Mouse (Mus musculus): ENCODE results near the gene Abca7. TPM values are rescaled to one million over a fixed set of nuclear protein-coding genes. Genes with fewer than 3 reads are reported as not detected.
"Not testable (repeated sequence)": the region's sequence is repeated elsewhere in the genome, so short reads cannot be mapped to it uniquely, and the experiment has no call there.

Abca7 gene
- polyA plus RNA-seq, 1 experiment from 2014 or later: 2.6 TPM

DNA sequence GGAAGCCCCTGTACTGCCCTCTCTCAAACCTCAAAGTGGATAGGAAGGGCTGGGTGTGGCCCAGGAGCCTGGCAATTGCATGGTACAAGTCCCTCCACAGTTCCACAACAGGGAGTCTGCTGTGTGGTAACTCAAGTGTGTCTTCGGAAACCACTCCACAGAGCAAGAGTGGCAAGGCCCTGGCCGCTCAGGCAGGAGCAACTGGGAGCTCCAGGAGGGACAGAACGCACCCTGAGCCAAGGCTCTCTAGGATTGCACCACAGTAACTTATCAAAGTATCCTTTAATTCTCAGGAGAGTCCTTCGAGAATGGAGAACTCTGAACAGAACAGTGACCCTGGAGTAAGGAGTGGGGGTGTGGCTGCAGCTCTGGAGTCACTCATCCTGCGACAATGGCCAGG is 39.4 kb downstream of the Abca7 start:
- no peak overlapping the region for H3K4me3 ChIP-seq
- H3K9ac ChIP-seq: 0 out of 2 replicates have a peak overlapping the region, but pooled peaks have one; percentile 7
- H3K27me3 ChIP-seq: no peaks in the 10 kb centered on the region
- H3K9me3 ChIP-seq: no peaks in the 10 kb centered on the region
- WGBS: 94% methylated on average over 5 of the region's 5 CpGs
- no peak overlapping the region for H3K4me2 ChIP-seq (replicated peaks)
- 0 out of 2 replicates have a peak overlapping the region, but pooled peaks have one; percentile 30 for H3K27ac ChIP-seq
- no peak for ATAC-seq (ENCODE audit: insufficient number of reproducible peaks, insufficient read depth, low FRiP score, low TSS enrichment)
- peaks cover 10% of the 10 kb centered on the region for H3K4me1 ChIP-seq
- peaks cover 42% of the 10 kb centered on the region for H3K36me3 ChIP-seq

DNA sequence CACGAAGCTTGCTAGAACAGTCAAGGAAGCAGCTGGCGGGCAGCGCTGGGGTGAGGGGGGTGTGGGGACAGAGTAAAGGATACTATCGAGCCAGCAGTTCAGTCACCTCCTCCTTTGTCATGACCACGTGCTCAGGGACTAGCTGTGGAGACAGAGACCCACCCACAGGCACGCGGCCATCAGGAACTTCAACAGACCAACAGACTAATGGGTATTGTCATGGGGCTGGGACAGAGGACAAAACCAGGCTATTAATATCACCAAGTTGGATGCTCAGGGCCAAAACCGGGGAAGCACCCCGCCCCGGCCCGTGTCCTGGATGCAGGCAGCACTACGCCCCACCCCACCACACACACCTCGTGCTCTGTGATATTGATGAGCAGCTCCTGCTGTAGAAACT is 40.5 kb downstream of the Abca7 start:
- H3K27me3 ChIP-seq: no peaks in the 10 kb centered on the region
- WGBS: 92% methylated on average over 13 of the region's 13 CpGs
- no peak overlapping the region for H3K27ac ChIP-seq
- no peak overlapping the region for H3K9ac ChIP-seq
- H3K9me3 ChIP-seq: no peaks in the 10 kb centered on the region
- H3K4me2 ChIP-seq (replicated peaks): no peak overlapping the region
- ATAC-seq (ENCODE audit: insufficient number of reproducible peaks, insufficient read depth, low FRiP score, low TSS enrichment): no peak
- H3K36me3 ChIP-seq: peaks cover 42% of the 10 kb centered on the region
- H3K4me1 ChIP-seq: peaks cover 10% of the 10 kb centered on the region
- no peak overlapping the region for H3K4me3 ChIP-seq

DNA sequence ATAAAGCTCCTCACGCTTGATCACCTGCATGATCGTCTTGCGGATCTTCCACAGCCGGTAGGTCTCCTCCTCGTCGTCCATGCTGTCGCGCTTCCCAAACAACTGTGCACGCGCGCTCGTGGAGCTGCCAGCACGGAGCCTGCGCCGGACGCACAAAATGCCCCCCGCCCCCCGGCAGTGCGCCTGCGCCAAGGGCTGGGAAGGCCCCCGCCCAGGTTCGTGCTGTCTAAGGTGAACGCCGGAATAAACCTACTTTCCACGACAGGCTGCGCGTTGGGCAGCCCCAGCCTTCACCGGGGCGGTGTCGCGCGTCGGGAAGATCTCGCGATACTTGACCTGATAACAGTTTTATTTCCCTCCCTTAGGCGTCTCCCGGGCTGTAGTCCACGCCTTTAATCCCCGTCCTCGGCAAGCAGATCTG is 43.3 kb downstream of the Abca7 start, which contains the start of gene Polr2e:
TSS of gene Polr2e (minus strand) at position 237 of the 421 bp plus-strand sequence.
- Histone ChIP-seq H3K9me3 (no peaks in the 10 kb centered on the region), H3K27ac (peak within 1 kb of the TSS; percentile 46; the same call in 1 of the 2 replicates), H3K4me3 (peak within 1 kb of the TSS; percentile 91), H3K36me3 (peaks cover 38% of the 10 kb centered on the region), H3K4me2 (replicated peaks) (peak within 1 kb of the TSS; percentile 82), H3K4me1 (peaks cover 10% of the 10 kb centered on the region), H3K9ac (peak within 1 kb of the TSS; percentile 86), H3K27me3 (no peaks in the 10 kb centered on the region)
- ATAC-seq (ENCODE audit: insufficient number of reproducible peaks, insufficient read depth, low FRiP score, low TSS enrichment): peak; percentile 93
- WGBS: under 1% methylated on average over 40 of the region's 40 CpGs

DNA sequence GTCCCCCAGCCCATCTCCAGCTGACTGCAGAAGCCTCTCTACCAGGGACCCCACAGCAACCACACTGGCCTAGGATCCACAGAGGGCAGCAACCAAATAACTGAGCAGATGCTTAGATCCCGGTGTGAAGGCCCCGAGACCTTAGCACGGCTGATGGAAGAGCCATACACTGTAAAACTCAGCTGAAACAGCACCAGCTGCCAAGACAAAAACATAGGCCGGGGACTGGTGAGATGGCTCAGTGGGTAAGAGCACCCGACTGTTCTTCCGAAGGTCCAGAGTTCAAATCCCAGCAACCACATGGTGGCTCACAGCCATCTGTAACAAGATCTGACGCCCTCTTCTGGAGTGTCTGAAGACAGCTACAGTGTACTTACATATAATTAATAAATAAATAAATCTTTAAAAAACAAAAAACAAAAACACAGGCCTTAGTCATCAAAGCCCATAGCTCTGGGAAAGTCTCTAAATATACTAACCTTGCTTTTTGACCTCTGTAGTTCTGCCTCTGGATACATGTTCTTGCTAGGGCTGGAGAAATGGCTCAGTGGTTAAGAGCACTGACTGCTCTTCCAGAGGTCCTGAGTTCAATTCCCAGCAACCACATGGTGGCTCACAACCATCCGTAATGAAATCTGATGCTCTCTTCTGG is 45.2 kb downstream of the Abca7 start:
- H3K4me3 ChIP-seq; H3K9ac ChIP-seq; H3K9me3 ChIP-seq; H3K27me3 ChIP-seq; H3K27ac ChIP-seq; H3K4me2 ChIP-seq (replicated peaks); H3K4me1 ChIP-seq; ATAC-seq (ENCODE audit: insufficient number of reproducible peaks, insufficient read depth, low FRiP score, low TSS enrichment): not testable (repeated sequence)
- WGBS: 85% methylated on average over 8 of the region's 8 CpGs
- peaks cover 18% of the 10 kb centered on the region for H3K36me3 ChIP-seq

DNA sequence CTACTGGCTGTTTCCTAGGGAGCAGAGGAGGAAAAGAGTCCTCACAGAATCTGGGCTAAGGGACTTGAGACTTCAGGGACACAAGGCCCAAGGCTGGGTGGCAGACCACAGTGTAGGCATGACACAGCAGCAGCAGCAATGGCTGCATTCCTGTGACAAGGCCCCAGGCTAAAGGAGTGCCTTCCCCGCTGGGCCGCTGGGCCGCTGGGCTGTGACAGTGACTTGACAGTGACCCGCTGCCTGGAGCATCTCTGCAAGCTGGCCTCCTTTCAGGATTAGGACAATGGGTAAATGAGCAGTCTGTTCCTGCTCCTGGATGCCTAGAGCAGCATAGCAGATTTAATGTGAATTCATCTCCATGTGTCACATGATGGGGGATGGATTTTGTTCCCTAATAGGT is 47.8 kb downstream of the Abca7 start:
- no peak for ATAC-seq (ENCODE audit: insufficient number of reproducible peaks, insufficient read depth, low FRiP score, low TSS enrichment)
- no peak overlapping the region for H3K4me3 ChIP-seq
- no peak overlapping the region for H3K4me2 ChIP-seq (replicated peaks)
- H3K27me3 ChIP-seq: no peaks in the 10 kb centered on the region
- no peaks in the 10 kb centered on the region for H3K9me3 ChIP-seq
- no peak overlapping the region for H3K27ac ChIP-seq
- no peaks in the 10 kb centered on the region for H3K36me3 ChIP-seq
- peaks cover 10% of the 10 kb centered on the region; the same call in 1 of the 2 replicates for H3K4me1 ChIP-seq
- no peak overlapping the region for H3K9ac ChIP-seq
- 44% methylated on average over 4 of the region's 4 CpGs for WGBS

DNA sequence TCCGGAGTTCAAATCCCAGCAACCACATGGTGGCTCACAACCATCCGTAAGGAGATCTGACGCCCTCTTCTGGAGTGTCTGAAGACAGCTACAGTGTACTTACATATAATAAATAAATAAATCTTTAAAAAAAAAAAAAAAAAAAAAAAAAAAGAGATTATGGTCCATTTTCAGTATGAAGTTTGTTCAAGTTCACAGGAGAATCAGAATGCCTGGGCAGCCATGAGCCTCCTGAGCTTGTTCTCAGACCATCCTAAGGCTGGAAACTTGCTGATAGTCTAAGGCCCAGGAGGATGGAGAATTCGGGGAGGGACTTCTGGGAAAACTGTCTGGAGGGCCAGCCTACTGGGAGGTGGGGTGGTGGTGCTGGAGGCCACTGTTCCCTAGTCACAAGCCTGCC is 49.1 kb downstream of the Abca7 start:
- not testable (repeated sequence) for ATAC-seq (ENCODE audit: insufficient number of reproducible peaks, insufficient read depth, low FRiP score, low TSS enrichment); H3K9me3 ChIP-seq; H3K9ac ChIP-seq; H3K27ac ChIP-seq; H3K4me3 ChIP-seq; H3K27me3 ChIP-seq; H3K4me1 ChIP-seq; H3K4me2 ChIP-seq (replicated peaks); H3K36me3 ChIP-seq
- WGBS: 90% methylated on average over 3 of the region's 4 CpGs

DNA sequence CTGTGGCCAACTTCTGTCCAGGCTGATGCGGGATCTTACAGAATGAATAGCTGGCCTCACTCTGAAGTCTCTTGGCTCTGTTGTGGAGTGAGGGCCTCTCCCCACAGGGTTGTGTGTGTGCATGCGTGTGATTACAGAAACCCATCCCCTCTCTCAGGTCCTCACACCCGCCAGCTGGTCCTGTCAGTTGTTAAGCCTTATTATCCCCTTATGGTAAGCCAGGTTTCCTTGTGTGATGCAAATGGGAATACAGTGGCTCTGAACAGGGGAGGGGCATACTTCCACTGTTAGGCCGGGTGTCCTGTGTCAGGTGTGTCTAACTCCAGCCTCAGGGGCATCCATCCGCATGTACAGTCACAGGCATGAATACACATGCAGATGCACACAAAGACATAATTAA is 49.5 kb downstream of the Abca7 start:
- H3K9ac ChIP-seq: no peak overlapping the region
- H3K27me3 ChIP-seq: no peaks in the 10 kb centered on the region
- H3K9me3 ChIP-seq: no peaks in the 10 kb centered on the region
- no peak overlapping the region for H3K4me2 ChIP-seq (replicated peaks)
- H3K4me3 ChIP-seq: no peak overlapping the region
- 78% methylated on average over 5 of the region's 5 CpGs for WGBS
- no peak overlapping the region for H3K27ac ChIP-seq
- ATAC-seq (ENCODE audit: insufficient number of reproducible peaks, insufficient read depth, low FRiP score, low TSS enrichment): no peak
- no peaks in the 10 kb centered on the region for H3K36me3 ChIP-seq
- peaks cover 10% of the 10 kb centered on the region; the same call in 1 of the 2 replicates for H3K4me1 ChIP-seq

DNA sequence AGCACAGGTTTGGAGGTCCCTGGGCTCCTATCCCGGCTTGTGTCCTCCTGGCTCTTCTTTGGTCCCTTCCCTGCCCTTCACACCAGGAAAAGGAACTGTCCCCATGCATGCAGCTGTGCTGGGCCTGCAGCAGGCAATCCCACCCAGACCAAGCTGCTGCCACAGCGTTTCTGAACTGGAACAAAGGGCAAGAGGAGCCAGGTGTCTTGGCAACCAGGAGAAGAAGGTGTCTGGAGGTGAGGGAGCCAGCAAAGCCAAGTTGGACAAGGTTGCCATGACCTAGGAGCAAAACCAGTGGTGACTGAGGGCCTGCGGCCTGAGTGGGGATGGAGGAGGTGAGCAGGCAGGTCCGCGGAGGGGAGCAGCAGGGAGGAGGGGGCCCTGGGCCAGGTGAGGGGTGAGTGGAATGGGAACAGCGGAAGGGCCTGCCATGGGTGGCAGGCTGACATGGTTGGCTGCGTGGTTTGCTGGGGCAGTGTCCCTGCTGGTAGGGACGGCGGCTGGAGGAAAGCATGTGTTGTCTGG is 50.8 kb downstream of the Abca7 start, which contains the start of gene Gpx4:
TSS of gene Gpx4 (plus strand) at position 126 of the 525 bp plus-strand sequence.
- Histone ChIP-seq H3K4me2 (replicated peaks) (no peak within 1 kb of the TSS), H3K36me3 (no peaks in the 10 kb centered on the region), H3K4me1 (peaks cover 13% of the 10 kb centered on the region; the same call in 1 of the 2 replicates), H3K27me3 (no peaks in the 10 kb centered on the region), H3K9ac (peak within 1 kb of the TSS; percentile 17; the same call in 1 of the 2 replicates), H3K27ac (peak within 1 kb of the TSS; percentile 67; the same call in 1 of the 2 replicates), H3K4me3 (no peak within 1 kb of the TSS), H3K9me3 (no peaks in the 10 kb centered on the region)
- WGBS: 45% methylated on average over 9 of the region's 9 CpGs
- no peak for ATAC-seq (ENCODE audit: insufficient number of reproducible peaks, insufficient read depth, low FRiP score, low TSS enrichment)

DNA sequence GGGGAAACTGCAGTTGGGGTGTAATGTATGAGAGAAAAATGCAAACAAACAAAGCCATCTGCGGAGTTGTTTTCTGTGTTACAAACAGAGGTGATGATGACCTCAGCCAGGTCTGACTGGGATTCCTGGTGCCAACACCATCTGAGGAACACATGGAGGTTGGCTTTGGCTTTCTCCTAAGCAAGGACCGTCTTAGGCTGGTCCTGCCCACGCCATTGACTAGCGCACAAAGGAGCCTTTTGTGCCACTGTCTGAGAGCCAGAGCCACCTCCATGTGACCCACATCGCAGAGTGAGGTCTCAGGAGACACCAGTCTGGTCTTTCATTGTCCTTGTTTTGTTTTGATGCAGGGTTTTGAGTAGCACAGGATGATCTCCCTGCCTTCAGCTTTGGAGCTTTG is 52.1 kb downstream of the Abca7 start:
- Histone ChIP-seq H3K36me3 (no peaks in the 10 kb centered on the region), H3K4me1 (peaks cover 13% of the 10 kb centered on the region; the same call in 1 of the 2 replicates), H3K9ac (no peak overlapping the region), H3K4me2 (replicated peaks) (no peak overlapping the region), H3K9me3 (no peaks in the 10 kb centered on the region), H3K27me3 (no peaks in the 10 kb centered on the region), H3K4me3 (no peak overlapping the region), H3K27ac (peak overlapping the region; percentile 67)
- WGBS: 17% methylated on average over 5 of the region's 5 CpGs
- no peak for ATAC-seq (ENCODE audit: insufficient number of reproducible peaks, insufficient read depth, low FRiP score, low TSS enrichment)

DNA sequence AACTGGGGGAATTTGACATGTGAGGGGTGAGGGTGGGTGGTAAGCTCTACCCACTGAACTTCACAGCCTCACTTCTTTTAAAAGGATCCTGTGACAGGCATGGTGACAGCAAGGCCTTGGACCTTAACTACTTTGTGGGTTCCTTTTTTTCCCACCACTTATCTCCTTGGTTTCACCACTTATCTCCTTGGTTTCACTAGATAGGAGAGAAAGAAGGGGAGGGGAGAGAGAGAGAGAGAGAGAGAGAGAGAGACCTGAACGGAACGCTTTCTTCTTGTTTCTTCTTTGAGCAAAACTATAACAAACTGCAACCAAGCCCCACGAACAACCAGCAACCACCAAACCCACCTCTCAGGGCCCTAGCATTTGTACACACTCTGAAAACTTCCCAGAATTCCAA is 52.5 kb downstream of the Abca7 start:
- H3K4me1 ChIP-seq: peaks cover 13% of the 10 kb centered on the region; the same call in 1 of the 2 replicates
- peak overlapping the region; percentile 67 for H3K27ac ChIP-seq
- H3K36me3 ChIP-seq: no peaks in the 10 kb centered on the region
- no peak overlapping the region for H3K4me2 ChIP-seq (replicated peaks)
- 48% methylated on average over 3 of the region's 3 CpGs for WGBS
- H3K4me3 ChIP-seq: no peak overlapping the region
- H3K9me3 ChIP-seq: no peaks in the 10 kb centered on the region
- H3K9ac ChIP-seq: no peak overlapping the region
- ATAC-seq (ENCODE audit: insufficient number of reproducible peaks, insufficient read depth, low FRiP score, low TSS enrichment): no peak
- H3K27me3 ChIP-seq: no peaks in the 10 kb centered on the region

DNA sequence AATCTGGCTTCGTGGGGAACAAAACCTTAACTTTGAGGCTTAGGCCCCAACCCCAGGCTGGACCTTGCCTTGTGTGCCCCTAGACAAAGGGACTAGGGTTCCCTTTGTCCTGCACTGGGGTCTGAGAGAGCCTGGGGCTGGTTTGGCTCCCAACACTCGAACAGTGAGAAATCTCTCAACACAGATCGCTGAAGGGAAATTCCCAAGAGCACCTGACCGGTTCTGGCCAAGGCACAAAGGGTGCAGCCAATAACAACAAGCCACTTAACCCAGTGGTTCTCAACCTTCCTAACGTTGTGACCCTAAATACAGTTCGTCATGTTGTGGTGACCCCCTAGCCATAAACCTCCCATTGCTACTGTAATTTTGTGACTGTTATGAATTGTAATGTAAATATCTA is 54.0 kb downstream of the Abca7 start:
- WGBS: 25% methylated on average over 6 of the region's 6 CpGs
- peaks cover 22% of the 10 kb centered on the region for H3K4me1 ChIP-seq
- H3K9ac ChIP-seq: no peak overlapping the region
- H3K27me3 ChIP-seq: no peaks in the 10 kb centered on the region
- H3K36me3 ChIP-seq: no peaks in the 10 kb centered on the region
- no peak for ATAC-seq (ENCODE audit: insufficient number of reproducible peaks, insufficient read depth, low FRiP score, low TSS enrichment)
- no peak overlapping the region for H3K4me2 ChIP-seq (replicated peaks)
- H3K27ac ChIP-seq: peak overlapping the region; percentile 54; the same call in 1 of the 2 replicates
- H3K4me3 ChIP-seq: no peak overlapping the region
- H3K9me3 ChIP-seq: no peaks in the 10 kb centered on the region

Measured in embryonic facial prominence, embryonic 12.5 days (tissue).